Mouse (Mus musculus) neutrophil, adult 65 days (primary cell): ENCODE results near the gene Inip. TPM values are rescaled to one million over a fixed set of nuclear protein-coding genes. Genes with fewer than 3 reads are reported as not detected.

Experiments
- total RNA-seq: library from RNA; stranded (reverse); gene quantifications from 2 replicates; pipeline ENCODE4 v1.2.4, GENCODE M21; 2023

Gene Inip
- total RNA-seq = 27.8 and 31.9 TPM in 2 replicates

DNA sequence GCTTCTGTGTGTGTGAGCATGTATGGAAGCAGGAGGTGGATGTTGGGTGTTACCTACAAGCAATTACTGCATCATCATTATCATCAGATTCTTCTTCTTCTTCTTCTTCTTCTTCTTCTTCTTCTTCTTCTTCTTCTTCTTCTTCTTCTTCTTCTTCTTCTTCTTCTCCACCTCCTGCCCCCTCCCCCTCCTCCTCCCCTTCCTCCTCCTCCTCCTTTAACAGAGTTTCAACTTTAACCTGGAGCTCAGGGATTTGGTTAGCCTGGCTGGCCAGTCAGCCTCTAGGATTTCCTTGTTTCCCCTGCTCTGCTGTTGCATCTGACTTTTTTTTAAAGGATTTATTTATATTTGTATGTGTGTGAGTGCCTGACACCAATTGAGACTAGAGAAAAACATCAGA lies at the start of gene Inip:
Gene Inip, minus strand, starts transcription at position 101 of the 400 bp plus-strand sequence.

DNA sequence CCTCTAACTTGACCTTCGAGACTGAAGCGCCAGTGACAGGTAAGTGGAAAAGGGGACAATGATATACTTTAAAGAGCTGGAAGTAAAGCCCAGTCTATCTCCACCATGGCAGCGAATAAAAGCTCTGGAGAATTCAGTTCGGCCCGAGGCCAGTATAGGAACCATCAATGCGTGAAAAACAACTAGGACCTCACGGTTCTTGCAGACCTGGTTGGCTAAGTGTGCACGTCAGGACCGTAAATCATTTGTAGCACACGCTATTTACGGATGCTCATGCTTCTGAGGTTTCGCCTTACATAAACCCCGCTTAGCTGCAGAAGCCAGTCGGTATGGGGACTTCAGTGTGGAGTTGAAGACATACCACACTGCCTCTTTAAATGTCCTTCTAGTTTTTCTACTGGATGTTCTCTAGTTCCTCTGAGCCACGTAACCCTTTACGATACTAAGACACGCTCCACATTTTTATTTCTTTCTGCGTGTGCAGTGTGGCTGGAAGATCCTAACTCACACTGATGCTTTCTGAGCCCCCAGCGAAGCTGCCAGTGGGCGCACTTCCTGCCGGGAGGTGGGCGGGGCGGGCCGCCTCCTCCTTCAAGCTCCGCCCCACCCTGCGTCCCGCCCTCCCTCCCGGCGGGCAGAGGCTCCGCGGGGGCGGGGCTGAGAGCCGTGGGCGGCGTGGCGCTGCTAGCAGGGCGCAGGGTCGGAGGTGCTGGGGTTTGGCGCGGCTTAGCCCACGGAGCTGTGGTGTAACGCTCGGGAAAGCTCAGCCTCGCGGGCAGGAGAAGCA lies 4.0 kb upstream of the Inip start, which contains the start of gene Snx30:
Gene Snx30, plus strand, starts transcription at position 660 of the 787 bp plus-strand sequence.

Other genes starting within 250 kb of the Inip start
- 10.9 and 13.6 TPM in 2 replicates for gene Hsdl2, start 220.0 kb downstream of the Inip start, total RNA-seq
- gene E130308A19Rik, start 175.4 kb downstream of the Inip start, total RNA-seq = 2.8 and 4.2 TPM in 2 replicates
- 12.7 and 21.9 TPM in 2 replicates for gene Snx30, start 4.3 kb upstream of the Inip start, total RNA-seq
- not detected in 2 replicates for gene Slc46a2, start 113.5 kb upstream of the Inip start, total RNA-seq
- gene Mup4, start 159.1 kb upstream of the Inip start, total RNA-seq = not detected in 2 replicates
- gene Mup6, start 162.7 kb upstream of the Inip start, total RNA-seq = not detected in 2 replicates